ENCODE assay signal across 11 mouse cellular contexts in the genomic region with DNA sequence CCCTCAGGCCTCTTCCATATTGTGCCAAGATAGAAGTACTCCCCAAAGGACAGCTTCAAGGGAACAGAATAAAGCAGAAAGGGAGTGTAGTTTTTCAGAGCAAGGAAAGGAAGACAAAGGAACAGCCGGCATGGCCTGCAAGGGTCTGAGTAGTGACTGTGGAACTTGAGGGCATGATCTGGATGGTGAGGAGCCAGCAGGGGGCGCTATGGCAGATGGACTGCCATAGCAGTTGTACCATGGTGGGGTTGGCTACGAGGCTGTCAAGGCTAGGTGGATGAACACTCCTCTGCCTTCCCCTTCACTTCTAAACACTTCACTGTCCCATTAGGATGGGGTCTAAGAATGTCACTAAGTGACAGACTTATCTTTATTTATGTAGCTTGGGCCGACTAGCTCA. TPM values are rescaled to one million over a fixed set of nuclear protein-coding genes. Genes with fewer than 3 reads are reported as not detected.
DNase-seq lines count a peak whose midpoint lies in the region; TF ChIP-seq lines count a peak whose summit lies in the region.
"Had no signal": no experiment of that assay in that cellular context is flagged by ENCODE, and none has a peak within 500 bp of the region (broad histone marks: within the 10 kb centered on the region; RNA-seq: fewer than 3 reads in every experiment).

No protein-coding gene starts in this region.

- no peak for TF ChIP-seq EP300 in MEL (IDR thresholded peaks at IDR 0.05; ENCODE audit: low read depth in 1 of 2, low read length in 2 of 2)

- DNase-seq in lung, adult 2 months = no peak
- DNase-seq in lung, postnatal 10 days = no peak
- DNase-seq in MEL (ENCODE audit: low read depth, low spot score) = peak; percentile 51
- DNase-seq in brain, embryonic 14.5 days (ENCODE audit: low read depth) = no peak
- DNase-seq in mesoderm, embryonic 11.5 days (ENCODE audit: low read depth, low spot score) = peak; percentile 26
- DNase-seq in left cerebral cortex, adult 18-20 months (ENCODE audit: low spot score in 2 of 2) = no peak
- no peak for DNase-seq in heart, adult 9 months (ENCODE audit: low spot score in 2 of 2)
- no peak for DNase-seq in cerebellum, adult 18-20 months
- DNase-seq: gastrocnemius, postnatal 14 days; layer of hippocampus, adult 9-11 months had no signal

- peaks cover 5 to 10% of the 10 kb centered on the region in 2 experiments for H3K27me3 ChIP-seq in MEL (ENCODE audit: control insufficient read depth in 1 of 2, insufficient read depth in 2 of 2, low read length in 2 of 2)

- no peaks in the 10 kb centered on the region for H3K36me3 ChIP-seq in MEL (ENCODE audit: control insufficient read depth in 1 of 2, insufficient read depth in 2 of 2, low read length in 2 of 2)

- H3K4me3 ChIP-seq in lung, adult 2 months (replicated peaks; ENCODE audit: extremely low read depth, low read depth, low read length) = no peak overlapping the region
- H3K4me3 ChIP-seq in MEL (ENCODE audit: control insufficient read depth in 1 of 2, insufficient read depth in 1 of 2, low read depth in 2 of 2, low read length in 2 of 2) = no peak overlapping the region

- H3K4me1 ChIP-seq in lung, adult 2 months (ENCODE audit: control insufficient read depth, insufficient read depth, low read length) = no peaks in the 10 kb centered on the region
- no peaks in the 10 kb centered on the region for H3K4me1 ChIP-seq in MEL (ENCODE audit: control insufficient read depth in 1 of 2, insufficient read depth in 2 of 2, low read length in 2 of 2)

- WGBS in lung, adult 2 months = 46% methylated on average over 4 of the region's 4 CpGs

- no peak overlapping the region for H3K9ac ChIP-seq in MEL (ENCODE audit: control insufficient read depth, low read depth, low read length, poor library complexity, severe bottlenecking)

- TF ChIP-seq RAD21 in MEL (IDR thresholded peaks at IDR 0.05; ENCODE audit: low read depth, low read length) = peak; percentile 26

- H3K79me2 ChIP-seq in MEL (ENCODE audit: control insufficient read depth, insufficient read depth, low read length, poor library complexity) = no peaks in the 10 kb centered on the region

- TF ChIP-seq POLR2A in lung, adult 2 months (IDR thresholded peaks at IDR 0.05; ENCODE audit: borderline replicate concordance, extremely low read depth, low read depth, low read length) = no peak
- TF ChIP-seq POLR2A in MEL (IDR thresholded peaks at IDR 0.05; ENCODE audit: control insufficient read depth in 1 of 2, insufficient read depth in 1 of 2, low read depth in 1 of 2, low read length in 2 of 2, poor library complexity in 1 of 2) = no peak
- no peak for TF ChIP-seq POLR2A in brain, embryonic 14.5 days (IDR thresholded peaks at IDR 0.05; ENCODE audit: borderline replicate concordance, extremely low read depth, insufficient read depth, insufficient read length, poor library complexity, severe bottlenecking)

- no peak overlapping the region for H3K27ac ChIP-seq in MEL (ENCODE audit: control insufficient read depth, low read depth, low read length)

- TF ChIP-seq CTCF in lung, adult 2 months (IDR thresholded peaks at IDR 0.05; ENCODE audit: insufficient read depth, low read length) = peak; percentile 37
- peak; percentile 74 to 91 (median 88) for TF ChIP-seq CTCF in MEL (IDR thresholded peaks at IDR 0.05 in 2 of 3, conservative IDR thresholded peaks at IDR 0.05 in 1 of 3; ENCODE audit: control insufficient read depth in 1 of 3, insufficient read depth in 1 of 3, low read depth in 2 of 3, low read length in 3 of 3, poor library complexity in 1 of 3, severe bottlenecking in 1 of 3)
- TF ChIP-seq CTCF in brain, embryonic 14.5 days (IDR thresholded peaks at IDR 0.05; ENCODE audit: borderline replicate concordance, extremely low read depth, insufficient read depth, insufficient read length) = peak; percentile 40

- no peaks in the 10 kb centered on the region for H3K9me3 ChIP-seq in MEL (replicated peaks; ENCODE audit: insufficient read depth, low read length)

TF ChIP-seq in MEL, 35 proteins besides CTCF, POLR2A, EP300 and RAD21:
- peak; percentile 17 for TF ChIP-seq ZC3H11A (IDR thresholded peaks at IDR 0.05; ENCODE audit: low read depth, low read length)
- no peak for TF ChIP-seq TCF12 (IDR thresholded peaks at IDR 0.05; ENCODE audit: low read depth, low read length)
- peak; percentile 62 for TF ChIP-seq SMC3 (IDR thresholded peaks at IDR 0.05; ENCODE audit: low read depth, low read length)

RNA-seq across cellular contexts. Expression of a gene that starts 3.0 kb away (rescaled TPM):
- not detected in 2 replicates for polyA plus RNA-seq in lung, adult 2 months (2012; rRNA removed)
- total RNA-seq in MEL (2012; rRNA removed) = not detected in 2 replicates
- polyA plus RNA-seq in MEL (2012; ENCODE audit: insufficient read depth in 1 of 2, insufficient read length in 2 of 2, low read depth in 1 of 2, low replicate concordance in 2 of 2, missing spikeins in 1 of 2) = not detected
- polyA plus RNA-seq in brain, embryonic 14.5 days (2012; rRNA removed) = not detected in 2 replicates
- total RNA-seq in left cerebral cortex, adult 18-20 months (2021) = not detected
- total RNA-seq: gastrocnemius, postnatal 14 days; monocyte, adult 5-6 weeks had no signal

RNA-seq across cellular contexts. Expression of a gene that starts 8.8 kb away (rescaled TPM):
- 0.86 TPM in 1 of 2 replicates, not detected in the other for polyA plus RNA-seq in lung, adult 2 months (2012; rRNA removed)
- total RNA-seq in MEL (2012; rRNA removed) = not detected in 2 replicates
- polyA plus RNA-seq in MEL (2012; ENCODE audit: insufficient read depth in 1 of 2, insufficient read length in 2 of 2, low read depth in 1 of 2, low replicate concordance in 2 of 2, missing spikeins in 1 of 2) = not detected
- not detected in 2 replicates for polyA plus RNA-seq in brain, embryonic 14.5 days (2012; rRNA removed)
- total RNA-seq in left cerebral cortex, adult 18-20 months (2021) = not detected
- total RNA-seq: gastrocnemius, postnatal 14 days; monocyte, adult 5-6 weeks had no signal

RNA-seq across cellular contexts. Expression of a gene that starts 13.2 kb away (rescaled TPM):
- not detected in 2 replicates for polyA plus RNA-seq in lung, adult 2 months (2012; rRNA removed)
- not detected in 2 replicates for total RNA-seq in MEL (2012; rRNA removed)
- not detected for polyA plus RNA-seq in MEL (2012; ENCODE audit: insufficient read depth in 1 of 2, insufficient read length in 2 of 2, low read depth in 1 of 2, low replicate concordance in 2 of 2, missing spikeins in 1 of 2)
- not detected in 2 replicates for polyA plus RNA-seq in brain, embryonic 14.5 days (2012; rRNA removed)
- total RNA-seq in left cerebral cortex, adult 18-20 months (2021) = not detected
- total RNA-seq: gastrocnemius, postnatal 14 days; monocyte, adult 5-6 weeks had no signal

RNA-seq across cellular contexts. Expression of a gene that starts 13.6 kb away (rescaled TPM):
- polyA plus RNA-seq in lung, adult 2 months (2012; rRNA removed) = 1.4 TPM in 1 of 2 replicates, not detected in the other
- total RNA-seq in MEL (2012; rRNA removed) = not detected in 2 replicates
- not detected for polyA plus RNA-seq in MEL (2012; ENCODE audit: insufficient read depth in 1 of 2, insufficient read length in 2 of 2, low read depth in 1 of 2, low replicate concordance in 2 of 2, missing spikeins in 1 of 2)
- polyA plus RNA-seq in brain, embryonic 14.5 days (2012; rRNA removed) = not detected in 2 replicates
- not detected for total RNA-seq in left cerebral cortex, adult 18-20 months (2021)
- total RNA-seq: gastrocnemius, postnatal 14 days; monocyte, adult 5-6 weeks had no signal

RNA-seq across cellular contexts. Expression of a gene that starts 18.0 kb away (rescaled TPM):
- not detected in 2 replicates for polyA plus RNA-seq in lung, adult 2 months (2012; rRNA removed)
- not detected in 2 replicates for total RNA-seq in MEL (2012; rRNA removed)
- polyA plus RNA-seq in MEL (2012; ENCODE audit: insufficient read depth in 1 of 2, insufficient read length in 2 of 2, low read depth in 1 of 2, low replicate concordance in 2 of 2, missing spikeins in 1 of 2) = not detected
- polyA plus RNA-seq in brain, embryonic 14.5 days (2012; rRNA removed) = not detected in 2 replicates
- total RNA-seq in left cerebral cortex, adult 18-20 months (2021) = not detected
- total RNA-seq: gastrocnemius, postnatal 14 days; monocyte, adult 5-6 weeks had no signal

Comparison
In these comparisons a context has a peak if more than half of its experiments do, and no peak if none do; other contexts are left out.
1. DNase-seq: peak in MEL (single experiment) and mesoderm, embryonic 11.5 days (single experiment); none in lung, adult 2 months (single experiment), lung, postnatal 10 days (single experiment), brain, embryonic 14.5 days (single experiment), left cerebral cortex, adult 18-20 months (0 of 2), heart, adult 9 months (0 of 2) and cerebellum, adult 18-20 months (0 of 2).
2. CTCF ChIP-seq: peak in every context shown above with its lines; median percentile 88 in MEL; 40 in brain, embryonic 14.5 days; 37 in lung, adult 2 months.